Mouse (Mus musculus) neural tube, embryonic 11.5 days (tissue): Measurements from ENCODE around the gene P2ry14. TPM values are rescaled to one million over a fixed set of nuclear protein-coding genes. Genes with fewer than 3 reads are reported as not detected.
"Not testable (repeated sequence)": the region's sequence is repeated elsewhere in the genome, so short reads cannot be mapped to it uniquely, and the experiment has no call there.

ENCODE experiments used
- ATAC-seq: fragments of 200-750 bp; cut with Nextera tagmentation; 2 replicates; pipeline ENCODE4 v1.8.0; 2017; ENCODE audit warnings: moderate number of reproducible peaks, mild to moderate bottlenecking, moderate TSS enrichment, moderate library complexity; ENCODE audit not compliant: insufficient read depth, low FRiP score, low TSS enrichment
- DNase-seq: peaks from one replicate; pipeline ENCODE4 v3.0.0-alpha.2; 2015; ENCODE audit warnings: low spot score
- H3K27ac ChIP-seq: fragments of 300-500 bp; sonication (generic); 2 replicates; pipeline ENCODE4 v1.5.1; 2014; ENCODE audit warnings: low read depth, mild to moderate bottlenecking, low read length
- H3K27me3 ChIP-seq: fragments of 300-500 bp; sonication (generic); 2 replicates; pipeline ENCODE4 v1.6.1; 2014; ENCODE audit warnings: mild to moderate bottlenecking, low read length, mixed read lengths; ENCODE audit not compliant: control insufficient read depth, insufficient read depth
- H3K36me3 ChIP-seq: fragments of 300-500 bp; sonication (generic); 2 replicates; pipeline ENCODE4 v1.6.1; 2014; ENCODE audit warnings: mild to moderate bottlenecking, low read length, moderate library complexity, mixed read lengths; ENCODE audit not compliant: control insufficient read depth, insufficient read depth
- H3K4me1 ChIP-seq: fragments of 300-500 bp; sonication (generic); 2 replicates; pipeline ENCODE4 v1.6.1; 2014; ENCODE audit warnings: low read length, mixed read lengths; ENCODE audit not compliant: control insufficient read depth, insufficient read depth
- H3K4me2 ChIP-seq: fragments of 300-500 bp; sonication (generic); 2 replicates; pipeline ENCODE4 v1.6.1; 2014; ENCODE audit warnings: low read depth, mild to moderate bottlenecking, moderate library complexity
- H3K4me3 ChIP-seq: fragments of 300-500 bp; sonication (generic); 2 replicates; pipeline ENCODE4 v1.5.1; 2014; ENCODE audit warnings: low read depth, low read length
- H3K9ac ChIP-seq: fragments of 300-500 bp; sonication (generic); 2 replicates; pipeline ENCODE4 v1.6.1; 2014; ENCODE audit warnings: mild to moderate bottlenecking, low read length
- H3K9me3 ChIP-seq: fragments of 300-500 bp; sonication (generic); 2 replicates; pipeline ENCODE4 v1.6.1; 2016; ENCODE audit warnings: low read length; ENCODE audit not compliant: control insufficient read depth
- WGBS: fragments of 180-500 bp; shearing (Covaris S2); extraction: QIAGEN DNeasy Blood & Tissue Kit; methylation state at CpG from one replicate; pipeline ENCODE4 v1.1.7; 2014; 5-methylcytosine and 5-hydroxymethylcytosine counted together
- polyA plus RNA-seq: library from polyadenylated mRNA; unstranded; fragments of >200 nt; fragmentation: Nextera tagmentation; extraction: Ambion mirVana; gene quantifications from 2 replicates; pipeline ENCODE4 v1.2.1, GENCODE M21; 2014

Gene P2ry14
- polyA plus RNA-seq, 1 experiment from 2014 or later, result 1.9 TPM

DNA sequence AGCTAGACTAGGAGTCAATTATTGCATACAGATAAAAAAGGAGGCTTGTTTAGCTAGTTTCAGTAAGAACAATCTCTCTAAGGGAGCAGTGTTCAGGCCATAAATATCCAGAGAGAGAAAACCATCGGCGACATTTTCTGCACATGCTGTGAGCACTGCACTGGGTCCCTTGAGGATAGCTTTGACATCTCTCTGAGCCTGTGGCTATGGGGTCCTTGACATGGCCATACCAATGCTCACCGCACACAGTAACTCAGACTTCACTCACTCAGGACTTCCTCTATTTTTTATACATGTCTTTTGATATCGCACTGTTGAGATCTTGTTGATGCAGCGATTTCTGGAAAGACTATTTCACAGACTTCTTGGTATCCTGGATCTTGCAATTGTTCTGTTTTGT, 3.6 kb upstream of the P2ry14 start:
- WGBS, result 92% methylated on average over 5 of the region's 5 CpGs
- H3K4me1 ChIP-seq, result no peaks in the 10 kb centered on the region

GRCm38 (mm10) chr3:59155404-59155803, 2.0 kb upstream of the P2ry14 start:
- ATAC-seq, result no peak
- 92% methylated on average over 6 of the region's 6 CpGs for WGBS

More for the DNA sequence above, 3.6 kb upstream of the P2ry14 start:
- Histone ChIP-seq H3K36me3 (no peaks in the 10 kb centered on the region), H3K4me3 (no peak overlapping the region), H3K27ac (no peak overlapping the region), H3K9ac (no peak overlapping the region), H3K9me3 (no peaks in the 10 kb centered on the region), H3K4me2 (no peak overlapping the region), H3K27me3 (no peaks in the 10 kb centered on the region)
- ATAC-seq (no peak), DNase-seq (no peak)

DNA sequence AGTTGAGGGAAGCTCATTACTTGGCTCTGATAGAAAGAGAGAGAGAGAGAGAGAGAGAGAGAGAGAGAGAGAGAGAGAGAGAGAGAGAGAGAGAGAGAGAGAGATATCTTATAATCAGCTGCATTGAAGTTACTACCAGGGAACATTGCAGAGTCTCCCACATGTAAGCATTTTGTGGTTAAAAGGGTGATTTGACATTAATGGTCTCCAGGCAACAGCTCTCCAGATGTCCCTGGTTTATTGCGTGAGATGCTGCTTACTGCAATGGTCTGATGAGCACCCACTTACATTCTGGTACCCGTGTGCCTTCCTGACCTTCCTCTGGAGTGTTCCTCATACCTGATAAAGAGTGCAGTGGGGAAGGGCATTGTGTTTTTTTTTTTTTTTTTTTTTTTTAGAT, 1.5 kb upstream of the P2ry14 start:
- DNase-seq, result no peak
- Histone ChIP-seq H3K4me2 (no peak overlapping the region), H3K4me1 (no peaks in the 10 kb centered on the region), H3K9ac (no peak overlapping the region), H3K27ac (no peak overlapping the region), H3K9me3 (no peaks in the 10 kb centered on the region), H3K4me3 (no peak overlapping the region), H3K27me3 (no peaks in the 10 kb centered on the region), H3K36me3 (no peaks in the 10 kb centered on the region)
- 88% methylated on average over 2 of the region's 2 CpGs for WGBS
- ATAC-seq, result no peak

More at GRCm38 (mm10) chr3:59155404-59155803, 2.0 kb upstream of the P2ry14 start:
- Histone ChIP-seq H3K27ac (no peak overlapping the region), H3K9me3 (no peaks in the 10 kb centered on the region), H3K4me3 (no peak overlapping the region), H3K27me3 (no peaks in the 10 kb centered on the region), H3K9ac (no peak overlapping the region), H3K4me2 (no peak overlapping the region), H3K36me3 (no peaks in the 10 kb centered on the region), H3K4me1 (no peaks in the 10 kb centered on the region)
- no peak for DNase-seq

DNA sequence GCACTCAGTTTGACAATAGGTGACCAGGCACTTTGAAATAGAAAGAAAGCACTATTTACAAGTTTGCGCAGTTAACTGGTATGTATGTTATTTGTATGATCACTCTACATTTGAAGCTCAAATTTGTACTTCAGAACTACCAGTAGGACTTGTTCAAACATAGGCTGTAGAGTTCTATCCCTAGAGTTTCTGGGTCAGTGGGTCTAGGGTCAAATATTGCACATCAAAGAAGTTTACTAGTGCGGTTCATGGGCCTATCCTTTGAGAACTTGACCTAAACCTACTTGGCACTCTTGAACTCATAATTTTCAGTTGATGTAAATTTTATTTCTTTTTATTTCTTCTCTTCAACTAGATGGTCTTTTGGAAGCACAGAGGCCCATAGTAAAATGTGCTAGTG, 2.8 kb downstream of the P2ry14 start:
- H3K4me2 ChIP-seq, result no peak overlapping the region
- H3K36me3 ChIP-seq, result no peaks in the 10 kb centered on the region
- WGBS, result 93% methylated on average over 2 of the region's 2 CpGs
- H3K9me3 ChIP-seq, result no peaks in the 10 kb centered on the region
- H3K9ac ChIP-seq, result no peak overlapping the region
- DNase-seq (no peak), ATAC-seq (no peak)
- no peak overlapping the region for H3K4me3 ChIP-seq
- no peaks in the 10 kb centered on the region for H3K27me3 ChIP-seq
- no peaks in the 10 kb centered on the region for H3K4me1 ChIP-seq
- no peak overlapping the region for H3K27ac ChIP-seq

- Histone ChIP-seq H3K9me3 (no peaks in the 10 kb centered on the region), H3K36me3 (no peaks in the 10 kb centered on the region), H3K4me3 (no peak overlapping the region), H3K27ac (no peak overlapping the region), H3K9ac (no peak overlapping the region), H3K4me2 (no peak overlapping the region), H3K27me3 (no peaks in the 10 kb centered on the region), H3K4me1 (no peaks in the 10 kb centered on the region)
- ATAC-seq, result no peak
- no peak for DNase-seq
These were observed 3.8 kb downstream of the P2ry14 start for GRCm38 (mm10) chr3:59149646-59150045.

DNA sequence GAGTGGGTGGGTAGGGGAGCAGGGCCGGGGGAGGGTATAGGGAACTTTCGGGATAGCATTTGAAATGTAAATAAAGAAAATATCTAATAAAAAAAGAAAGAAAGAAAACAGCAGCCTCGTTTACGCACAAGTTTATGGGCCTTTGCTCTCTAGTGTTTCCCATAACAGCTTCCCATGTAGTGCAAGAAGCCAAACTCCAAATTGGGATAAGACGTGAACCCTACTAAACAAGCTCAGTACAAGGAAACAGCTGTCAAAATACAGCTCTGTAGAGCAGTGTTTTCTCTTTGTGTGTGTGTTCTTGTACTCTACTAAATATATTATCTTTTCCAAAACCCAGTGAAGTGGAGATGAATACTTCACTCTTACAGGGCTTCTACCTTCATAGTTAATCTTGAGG, 8.2 kb downstream of the P2ry14 start:
- Histone ChIP-seq H3K36me3 (no peaks in the 10 kb centered on the region), H3K4me1 (no peaks in the 10 kb centered on the region), H3K4me2 (no peak overlapping the region), H3K4me3 (no peak overlapping the region), H3K27me3 (no peaks in the 10 kb centered on the region), H3K9me3 (no peaks in the 10 kb centered on the region), H3K9ac (no peak overlapping the region), H3K27ac (no peak overlapping the region)
- ATAC-seq (no peak), DNase-seq (no peak)
- WGBS, result 74% methylated on average over 5 of the region's 5 CpGs

- Histone ChIP-seq H3K9me3 (no peaks in the 10 kb centered on the region), H3K4me3 (no peak overlapping the region), H3K27ac (no peak overlapping the region), H3K27me3 (no peaks in the 10 kb centered on the region), H3K4me2 (no peak overlapping the region), H3K36me3 (no peaks in the 10 kb centered on the region), H3K9ac (no peak overlapping the region), H3K4me1 (no peaks in the 10 kb centered on the region)
- no peak for ATAC-seq
- 84% methylated on average over 8 of the region's 8 CpGs for WGBS
- no peak for DNase-seq
These were observed 11.7 kb downstream of the P2ry14 start for GRCm38 (mm10) chr3:59141507-59142305.

GRCm38 (mm10) chr3:59140941-59141340, 12.5 kb downstream of the P2ry14 start:
- ATAC-seq, H3K9ac ChIP-seq, H3K4me1 ChIP-seq, H3K36me3 ChIP-seq, DNase-seq, H3K4me3 ChIP-seq, H3K27ac ChIP-seq, H3K9me3 ChIP-seq, H3K4me2 ChIP-seq, H3K27me3 ChIP-seq: not testable (repeated sequence)
- 88% methylated on average over 4 of the region's 4 CpGs for WGBS

GRCm38 (mm10) chr3:59140115-59140514, 13.3 kb downstream of the P2ry14 start:
- no peak overlapping the region for H3K9ac ChIP-seq
- 74% methylated on average over 2 of the region's 2 CpGs for WGBS

More at GRCm38 (mm10) chr3:59140115-59140514, 13.3 kb downstream of the P2ry14 start:
- Histone ChIP-seq H3K4me1 (no peaks in the 10 kb centered on the region), H3K4me3 (no peak overlapping the region), H3K4me2 (no peak overlapping the region), H3K9me3 (no peaks in the 10 kb centered on the region), H3K27ac (no peak overlapping the region), H3K27me3 (no peaks in the 10 kb centered on the region), H3K36me3 (no peaks in the 10 kb centered on the region)
- ATAC-seq, result no peak
- DNase-seq, result no peak
